ENCODE assay signal across 1 mouse cellular context in genomic region chr2:156179046-156179795, GRCm38 (mm10).
TF ChIP-seq lines count a peak whose summit lies in the region.

No protein-coding gene starts in this region.

TF ChIP-seq in C2C12, 6 proteins besides CTCF, POLR2A, EP300 and RAD21:
- TF ChIP-seq USF1 (IDR thresholded peaks at IDR 0.05; ENCODE audit: low read depth) = no peak
- no peak for TF ChIP-seq CEBPB (IDR thresholded peaks at IDR 0.05; ENCODE audit: low read depth)
- TF ChIP-seq MYOG (IDR thresholded peaks at IDR 0.05; ENCODE audit: control insufficient read depth, extremely low read depth, insufficient read length) = no peak
- TF ChIP-seq MYOD1 (IDR thresholded peaks at IDR 0.05; ENCODE audit: control insufficient read depth, insufficient read length, low read depth) = no peak
- TF ChIP-seq FOSL1 (IDR thresholded peaks at IDR 0.05; ENCODE audit: insufficient read depth, low read length, poor library complexity, severe bottlenecking) = no peak
- TF ChIP-seq MAX (IDR thresholded peaks at IDR 0.05) = no peak
